Mouse (Mus musculus) intestine, embryonic 16.5 days (tissue): ENCODE measurements around the gene Lhfp. TPM values are rescaled to one million over a fixed set of nuclear protein-coding genes. Genes with fewer than 3 reads are reported as not detected.

Source experiments
- ATAC-seq: fragments of 200-750 bp; cut with Nextera tagmentation; 2 replicates; pipeline ENCODE4 v1.8.0; 2017; ENCODE audit warnings: moderate TSS enrichment, moderate library complexity
- H3K27ac ChIP-seq: fragments of 300-500 bp; sonication (generic); 2 replicates; pipeline ENCODE4 v1.5.1; 2014; ENCODE audit warnings: mild to moderate bottlenecking, low read length
- H3K27me3 ChIP-seq: fragments of 300-500 bp; sonication (generic); replicated peaks from 2 replicates; pipeline ENCODE4 v1.6.1; 2014; ENCODE audit warnings: low read length, control low read depth, mixed read lengths; ENCODE audit not compliant: control insufficient read depth, insufficient read depth
- H3K36me3 ChIP-seq: fragments of 300-500 bp; sonication (generic); 2 replicates; pipeline ENCODE4 v1.6.1; 2014; ENCODE audit warnings: low read length, control low read depth; ENCODE audit not compliant: control insufficient read depth, insufficient read depth
- H3K4me1 ChIP-seq: fragments of 300-500 bp; sonication (generic); 2 replicates; pipeline ENCODE4 v1.6.1; 2014; ENCODE audit warnings: low read length, control low read depth, mixed read lengths; ENCODE audit not compliant: control insufficient read depth, insufficient read depth
- H3K4me2 ChIP-seq: fragments of 300-500 bp; sonication (generic); 2 replicates; pipeline ENCODE4 v1.6.1; 2014; ENCODE audit warnings: low read depth, low read length, control low read depth
- H3K4me3 ChIP-seq: fragments of 300-500 bp; sonication (generic); 2 replicates; pipeline ENCODE4 v1.5.1; 2014; ENCODE audit warnings: mild to moderate bottlenecking, low read length
- H3K9ac ChIP-seq: fragments of 300-500 bp; sonication (generic); 2 replicates; pipeline ENCODE4 v1.6.1; 2014; ENCODE audit warnings: low read depth, low read length
- H3K9me3 ChIP-seq: fragments of 300-500 bp; sonication (generic); 2 replicates; pipeline ENCODE4 v1.6.1; 2016; ENCODE audit warnings: low read length, control low read depth; ENCODE audit not compliant: control insufficient read depth
- WGBS: fragments of 180-500 bp; shearing (Covaris S2); extraction: QIAGEN DNeasy Blood & Tissue Kit; methylation state at CpG from one replicate; pipeline ENCODE4 v1.1.7; 2014; 5-methylcytosine and 5-hydroxymethylcytosine counted together
- polyA plus RNA-seq: library from polyadenylated mRNA; unstranded; fragments of >200 nt; fragmentation: Nextera tagmentation; extraction: Ambion mirVana; gene quantifications from 2 replicates; pipeline ENCODE4 v1.2.1, GENCODE M21; 2015

The Lhfp gene
- polyA plus RNA-seq, 1 experiment from 2014 or later, result 39.6 TPM

DNA sequence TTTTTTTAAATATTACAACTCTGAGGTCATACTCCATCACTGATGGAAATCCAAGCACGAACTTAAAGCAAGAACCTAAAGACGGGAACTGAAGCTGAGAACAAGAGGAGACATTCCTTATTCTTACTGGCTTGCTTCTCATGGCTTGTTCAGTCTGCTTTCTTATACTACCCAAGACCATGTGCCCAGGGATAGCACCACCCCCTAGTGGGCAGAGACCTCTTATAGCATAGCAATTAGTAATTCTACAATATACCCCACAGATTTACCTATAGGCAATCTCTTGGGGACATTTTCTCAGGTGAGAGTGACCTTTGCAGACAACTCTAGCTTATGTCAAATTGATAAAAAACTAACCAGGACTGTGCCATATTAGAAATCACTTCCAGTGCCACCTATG is 97.5 kb downstream of the Lhfp start:
- no peaks in the 10 kb centered on the region for H3K36me3 ChIP-seq
- no peak overlapping the region for H3K4me3 ChIP-seq
- H3K4me2 ChIP-seq, result no peak overlapping the region
- no peaks in the 10 kb centered on the region for H3K4me1 ChIP-seq
- no peak for ATAC-seq
- no peak overlapping the region for H3K9ac ChIP-seq
- 92% methylated on average over 2 of the region's 2 CpGs for WGBS
- H3K27ac ChIP-seq, result no peak overlapping the region
- no peaks in the 10 kb centered on the region for H3K27me3 ChIP-seq
- H3K9me3 ChIP-seq, result no peaks in the 10 kb centered on the region

DNA sequence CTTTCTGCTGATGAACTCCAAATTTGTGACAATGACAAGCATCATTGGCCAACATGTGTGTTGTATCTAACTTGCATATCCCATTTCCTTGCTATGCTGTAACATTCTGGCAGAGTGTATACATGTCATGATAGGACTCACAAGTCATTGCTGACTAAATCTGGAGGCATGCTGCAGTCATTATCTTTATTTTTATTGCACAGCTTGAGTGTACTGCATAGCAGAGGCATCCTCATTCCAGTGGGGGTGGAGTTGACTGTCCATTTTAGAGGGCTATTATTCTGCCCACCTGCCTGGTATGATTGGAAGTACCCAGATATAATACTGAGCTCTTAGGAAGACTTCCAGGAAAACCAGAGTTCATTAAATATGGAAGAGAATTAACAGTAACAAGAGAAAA is 97.9 kb downstream of the Lhfp start:
- Histone ChIP-seq H3K4me3 (no peak overlapping the region), H3K9ac (no peak overlapping the region), H3K27ac (no peak overlapping the region), H3K27me3 (no peaks in the 10 kb centered on the region), H3K9me3 (no peaks in the 10 kb centered on the region), H3K4me1 (no peaks in the 10 kb centered on the region), H3K4me2 (no peak overlapping the region), H3K36me3 (no peaks in the 10 kb centered on the region)
- no peak for ATAC-seq

- no peak overlapping the region for H3K4me2 ChIP-seq
- ATAC-seq, result no peak
- H3K4me1 ChIP-seq, result no peaks in the 10 kb centered on the region
- no peaks in the 10 kb centered on the region for H3K36me3 ChIP-seq
- 84% methylated on average over 5 of the region's 5 CpGs for whole genome bisulfite sequencing
- no peak overlapping the region for H3K9ac ChIP-seq
- H3K27ac ChIP-seq, result no peak overlapping the region
- no peaks in the 10 kb centered on the region for H3K27me3 ChIP-seq
- no peak overlapping the region for H3K4me3 ChIP-seq
- H3K9me3 ChIP-seq, result no peaks in the 10 kb centered on the region
Measured at GRCm38 (mm10) chr3:53139642-53140041, 98.3 kb downstream of the Lhfp start.

- 83% methylated on average over 9 of the region's 9 CpGs for WGBS
- H3K9ac ChIP-seq, result no peak overlapping the region
- H3K4me1 ChIP-seq, result no peaks in the 10 kb centered on the region
- no peak overlapping the region for H3K4me2 ChIP-seq
- no peaks in the 10 kb centered on the region for H3K9me3 ChIP-seq
- H3K4me3 ChIP-seq, result no peak overlapping the region
- H3K36me3 ChIP-seq, result no peaks in the 10 kb centered on the region
- ATAC-seq, result no peak
- no peak overlapping the region for H3K27ac ChIP-seq
- no peaks in the 10 kb centered on the region for H3K27me3 ChIP-seq
Measured at GRCm38 (mm10) chr3:53142528-53142927, 101.2 kb downstream of the Lhfp start.

GRCm38 (mm10) chr3:53145526-53145925 is 104.2 kb downstream of the Lhfp start:
- ATAC-seq, result no peak
- no peak overlapping the region for H3K9ac ChIP-seq
- 58% methylated on average over 2 of the region's 2 CpGs for WGBS
- H3K27me3 ChIP-seq, result no peaks in the 10 kb centered on the region
- no peak overlapping the region for H3K27ac ChIP-seq
- no peak overlapping the region for H3K4me2 ChIP-seq
- H3K36me3 ChIP-seq, result no peaks in the 10 kb centered on the region
- H3K4me3 ChIP-seq, result no peak overlapping the region
- no peaks in the 10 kb centered on the region for H3K9me3 ChIP-seq
- no peaks in the 10 kb centered on the region for H3K4me1 ChIP-seq

DNA sequence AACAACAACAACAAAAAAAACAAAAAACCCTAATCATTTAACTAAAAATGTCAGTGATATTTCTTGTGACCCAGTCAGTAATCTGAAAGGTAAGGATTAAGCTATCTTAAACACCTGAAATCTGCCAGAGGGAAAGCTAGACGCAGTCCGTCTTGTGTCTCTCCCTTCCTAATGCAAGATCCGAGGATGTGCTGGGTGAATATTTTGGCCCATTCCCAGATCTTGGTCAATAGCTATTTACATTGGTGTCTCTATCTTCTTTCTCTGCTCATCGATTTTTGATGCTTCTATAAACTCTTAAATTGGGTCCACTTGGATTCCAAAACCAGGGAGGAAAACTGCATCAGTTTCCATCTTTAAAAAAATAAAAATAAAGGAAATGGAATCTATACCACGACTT is 104.6 kb downstream of the Lhfp start:
- Histone ChIP-seq H3K27ac (no peak overlapping the region), H3K4me3 (no peak overlapping the region), H3K4me1 (no peaks in the 10 kb centered on the region), H3K9me3 (no peaks in the 10 kb centered on the region), H3K36me3 (no peaks in the 10 kb centered on the region), H3K4me2 (no peak overlapping the region), H3K9ac (no peak overlapping the region), H3K27me3 (no peaks in the 10 kb centered on the region)
- WGBS, result 81% methylated on average over 5 of the region's 5 CpGs
- no peak for ATAC-seq

DNA sequence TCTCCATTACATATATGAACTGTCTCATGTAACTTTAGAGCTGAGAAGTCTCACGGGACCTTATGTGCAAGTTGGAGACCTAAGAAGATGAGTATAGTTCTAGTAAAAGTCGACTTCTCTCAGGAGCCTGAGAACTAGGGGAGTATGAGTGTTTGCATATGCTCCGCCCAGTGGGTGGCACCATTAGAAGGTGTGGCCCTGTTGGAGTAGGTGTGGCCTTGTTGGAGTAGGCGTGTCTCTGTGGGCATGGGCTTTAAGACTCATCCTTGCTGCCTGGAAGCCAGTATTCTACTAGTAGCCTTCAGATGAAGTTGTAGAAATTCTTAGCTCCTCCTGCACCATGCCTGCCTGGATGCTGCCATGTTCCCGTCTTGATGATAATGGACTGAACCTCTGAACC is 105.7 kb downstream of the Lhfp start:
- no peaks in the 10 kb centered on the region for H3K36me3 ChIP-seq
- no peak overlapping the region for H3K27ac ChIP-seq
- H3K4me2 ChIP-seq, result no peak overlapping the region
- 85% methylated on average over 5 of the region's 5 CpGs for WGBS
- no peaks in the 10 kb centered on the region for H3K9me3 ChIP-seq
- H3K27me3 ChIP-seq, result no peaks in the 10 kb centered on the region
- no peak overlapping the region for H3K4me3 ChIP-seq
- no peak overlapping the region for H3K9ac ChIP-seq
- ATAC-seq, result no peak
- H3K4me1 ChIP-seq, result no peaks in the 10 kb centered on the region

- Histone ChIP-seq H3K4me3 (no peak overlapping the region), H3K9me3 (no peaks in the 10 kb centered on the region), H3K27ac (no peak overlapping the region), H3K36me3 (no peaks in the 10 kb centered on the region), H3K9ac (no peak overlapping the region), H3K4me1 (no peaks in the 10 kb centered on the region), H3K4me2 (no peak overlapping the region), H3K27me3 (no peaks in the 10 kb centered on the region)
- ATAC-seq, result no peak
- 89% methylated on average over 3 of the region's 3 CpGs for WGBS
Measured at GRCm38 (mm10) chr3:53148751-53149150, 107.4 kb downstream of the Lhfp start.

DNA sequence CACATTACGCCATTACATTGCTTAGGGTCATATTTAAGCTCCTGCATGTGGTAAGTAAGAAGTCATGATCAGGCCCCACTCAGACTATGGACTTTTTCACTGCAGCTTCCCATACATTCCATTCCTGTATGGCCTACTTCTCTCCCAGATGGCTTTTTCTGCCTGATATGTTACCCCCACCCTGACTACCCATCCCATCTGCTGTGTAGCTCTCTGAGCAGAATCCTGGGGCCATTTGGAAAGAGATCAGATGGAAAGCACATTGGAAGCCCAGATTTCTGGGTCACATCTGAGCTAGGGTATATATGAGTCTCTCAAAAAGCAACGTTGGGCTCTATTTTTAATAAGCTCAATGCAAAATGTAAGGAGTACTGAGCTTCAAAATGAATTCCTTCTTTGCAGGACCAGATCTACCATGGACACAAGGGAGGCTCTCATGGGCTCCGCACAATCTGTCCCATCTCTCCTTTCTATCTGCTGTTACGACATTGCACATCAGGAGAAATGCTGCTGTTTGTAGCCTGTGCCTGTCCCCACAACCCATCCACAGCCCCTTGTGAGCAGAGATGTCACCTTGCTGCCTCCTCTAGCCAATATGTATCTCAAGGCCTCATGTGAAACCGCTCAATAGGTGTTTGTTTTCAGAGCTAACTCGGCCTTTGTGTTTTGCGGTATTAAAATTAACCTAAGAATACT is 108.4 kb downstream of the Lhfp start:
- no peak overlapping the region for H3K4me3 ChIP-seq
- 92% methylated on average over 7 of the region's 7 CpGs for WGBS
- H3K27ac ChIP-seq, result no peak overlapping the region
- no peak overlapping the region for H3K4me2 ChIP-seq
- H3K36me3 ChIP-seq, result no peaks in the 10 kb centered on the region
- ATAC-seq, result no peak
- no peak overlapping the region for H3K9ac ChIP-seq
- H3K4me1 ChIP-seq, result no peaks in the 10 kb centered on the region
- no peaks in the 10 kb centered on the region for H3K9me3 ChIP-seq
- no peaks in the 10 kb centered on the region for H3K27me3 ChIP-seq

- Histone ChIP-seq H3K9ac (no peak overlapping the region), H3K9me3 (no peaks in the 10 kb centered on the region), H3K27ac (no peak overlapping the region), H3K36me3 (no peaks in the 10 kb centered on the region), H3K27me3 (no peaks in the 10 kb centered on the region), H3K4me1 (no peaks in the 10 kb centered on the region), H3K4me3 (no peak overlapping the region), H3K4me2 (no peak overlapping the region)
- 41% methylated on average over 1 of the region's 1 CpGs for WGBS
- no peak for ATAC-seq
Measured at GRCm38 (mm10) chr3:53151081-53151480, 109.8 kb downstream of the Lhfp start.
